Mouse (Mus musculus): Measurements from ENCODE around the gene Engase.

The Engase gene

DNA sequence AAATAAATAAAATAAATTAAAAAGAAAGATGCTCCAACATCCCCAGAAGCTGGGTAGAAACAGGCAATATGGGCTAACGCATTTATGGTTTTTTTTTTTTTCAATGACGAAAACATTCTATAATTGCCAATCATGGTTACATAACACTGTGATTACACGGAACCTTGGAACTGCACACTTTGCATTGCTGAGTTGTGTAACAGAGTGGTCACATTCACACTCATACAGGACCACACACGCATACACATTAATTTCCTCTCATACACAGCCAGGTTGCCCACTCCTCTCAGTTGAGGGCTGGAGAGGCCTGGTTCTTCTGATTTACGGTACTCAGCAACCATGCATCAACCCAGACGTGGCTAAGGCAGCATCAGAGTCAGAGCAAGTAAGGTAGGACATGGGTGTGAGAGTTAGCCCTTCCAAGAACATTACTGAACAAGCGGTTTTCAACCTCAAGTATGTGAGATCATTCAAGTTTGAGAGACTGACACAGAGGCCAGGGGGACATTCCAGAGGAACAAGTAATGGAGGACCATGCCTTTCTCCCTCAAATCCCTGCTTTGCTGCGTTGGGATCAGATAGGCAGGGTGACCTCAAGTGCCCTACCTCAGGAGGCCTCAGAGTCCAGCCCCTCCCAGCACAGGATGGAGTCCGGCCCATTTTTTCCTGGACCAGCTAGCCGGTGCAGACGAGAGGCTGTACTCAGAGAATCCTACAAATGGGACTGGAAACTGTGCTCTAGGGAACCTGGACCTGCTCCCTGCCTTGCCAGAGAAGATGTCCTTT is 22.6 kb upstream of the Engase start:
- no peak for DNase-seq (ENCODE audit: low spot score in 2 of 2)

DNA sequence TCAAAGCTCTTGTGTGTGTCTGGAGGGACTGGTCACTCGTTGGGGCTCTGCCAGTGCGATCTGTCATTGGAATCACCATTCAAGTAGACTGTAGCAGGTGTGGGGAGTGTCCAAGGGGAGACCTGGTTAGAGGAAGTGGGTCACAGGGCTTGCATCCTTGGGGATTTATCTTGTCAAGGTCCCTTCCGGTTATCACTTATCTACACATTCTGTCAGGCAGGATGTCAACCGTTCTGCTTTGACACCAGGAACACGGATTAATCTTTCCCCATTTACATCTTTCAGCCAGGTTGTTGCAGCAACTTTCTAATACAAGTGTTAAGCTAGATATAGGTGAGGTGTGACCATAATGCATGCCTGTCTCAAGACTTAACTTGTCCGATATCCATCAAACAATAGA is 20.8 kb upstream of the Engase start:
- no peak for DNase-seq (ENCODE audit: low spot score in 2 of 2)

DNA sequence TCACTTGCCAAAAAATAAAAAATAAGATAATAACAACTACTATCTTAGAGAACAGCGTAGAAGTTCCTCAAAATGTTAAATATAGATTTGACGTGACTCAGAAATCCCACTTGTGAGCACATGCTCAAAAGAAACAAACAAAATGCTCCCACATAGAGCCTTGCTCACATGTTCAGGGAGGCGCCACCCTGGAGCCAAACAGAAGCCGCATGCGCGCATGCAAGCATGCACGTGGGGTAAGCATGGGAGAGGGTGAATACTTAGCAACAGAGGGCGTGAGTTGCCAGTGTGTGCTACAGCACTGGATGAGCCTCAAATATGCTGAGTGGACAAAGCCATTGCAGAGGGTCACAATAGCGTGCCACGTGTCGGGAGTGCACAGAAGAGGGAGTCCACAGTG is 19.7 kb upstream of the Engase start:
- DNase-seq (ENCODE audit: low spot score in 2 of 2): peak; percentile 49 to 66

DNA sequence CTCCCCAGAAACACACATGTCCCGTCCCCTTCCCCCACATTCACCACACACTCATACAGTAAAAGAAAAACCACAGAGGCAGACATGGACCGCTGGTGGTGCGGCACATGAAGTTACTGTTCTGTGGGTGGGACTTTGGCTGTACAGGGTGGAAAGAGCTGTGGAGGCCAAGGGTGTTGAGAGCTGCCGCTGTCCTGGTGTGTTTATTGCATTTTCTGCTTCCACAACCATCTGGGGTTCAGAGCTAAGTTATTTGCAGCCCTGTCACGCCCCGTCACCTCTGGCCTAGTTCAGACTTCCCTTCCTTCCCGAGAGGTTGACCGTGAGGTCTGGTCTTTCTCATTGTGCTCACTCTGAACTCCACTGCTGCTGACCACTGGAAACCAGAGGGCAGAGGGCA is 17.6 kb upstream of the Engase start:
- DNase-seq (ENCODE audit: low spot score in 2 of 2): no peak

DNA sequence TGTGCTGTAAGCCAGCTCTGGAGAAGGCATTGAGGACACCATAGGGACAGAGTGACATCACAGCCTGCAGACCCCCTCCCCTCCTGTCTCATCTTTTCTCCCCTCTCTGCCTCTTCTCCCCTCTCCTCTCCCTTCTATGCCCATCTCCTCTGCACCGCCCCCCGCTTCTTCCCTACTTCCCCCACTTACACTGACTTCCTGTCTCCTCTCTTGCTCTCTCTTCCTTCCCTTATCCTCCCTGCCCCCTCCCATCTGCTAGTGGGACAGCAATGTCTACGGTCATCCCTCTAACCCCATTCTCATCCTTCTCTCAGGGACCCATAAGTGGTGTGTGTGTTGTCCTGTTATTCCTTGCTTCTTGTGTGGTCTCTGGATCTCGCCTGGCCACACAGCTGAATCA is 17.1 kb upstream of the Engase start:
- DNase-seq (ENCODE audit: low spot score in 2 of 2): no peak

DNA sequence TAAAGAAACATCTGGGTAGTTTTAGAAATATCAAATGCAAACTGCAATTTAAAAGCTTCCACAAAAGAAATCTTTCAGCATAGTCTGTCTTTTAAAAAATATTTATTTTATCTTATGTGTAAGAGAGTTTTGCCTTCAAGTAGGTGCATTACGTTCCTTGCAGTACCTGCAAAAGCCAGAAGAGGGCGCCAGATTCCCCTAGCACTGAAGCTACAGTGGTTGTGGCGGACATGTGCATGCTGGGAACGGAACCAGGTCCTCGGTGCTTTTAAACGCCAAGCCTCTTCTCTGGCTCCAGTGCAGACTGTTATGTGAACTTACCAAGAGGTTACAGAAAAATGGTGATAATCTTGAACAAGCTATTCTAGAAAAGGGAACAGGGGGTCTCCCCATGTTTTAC is 16.3 kb upstream of the Engase start:
- DNase-seq (ENCODE audit: low spot score in 2 of 2): no peak

DNA sequence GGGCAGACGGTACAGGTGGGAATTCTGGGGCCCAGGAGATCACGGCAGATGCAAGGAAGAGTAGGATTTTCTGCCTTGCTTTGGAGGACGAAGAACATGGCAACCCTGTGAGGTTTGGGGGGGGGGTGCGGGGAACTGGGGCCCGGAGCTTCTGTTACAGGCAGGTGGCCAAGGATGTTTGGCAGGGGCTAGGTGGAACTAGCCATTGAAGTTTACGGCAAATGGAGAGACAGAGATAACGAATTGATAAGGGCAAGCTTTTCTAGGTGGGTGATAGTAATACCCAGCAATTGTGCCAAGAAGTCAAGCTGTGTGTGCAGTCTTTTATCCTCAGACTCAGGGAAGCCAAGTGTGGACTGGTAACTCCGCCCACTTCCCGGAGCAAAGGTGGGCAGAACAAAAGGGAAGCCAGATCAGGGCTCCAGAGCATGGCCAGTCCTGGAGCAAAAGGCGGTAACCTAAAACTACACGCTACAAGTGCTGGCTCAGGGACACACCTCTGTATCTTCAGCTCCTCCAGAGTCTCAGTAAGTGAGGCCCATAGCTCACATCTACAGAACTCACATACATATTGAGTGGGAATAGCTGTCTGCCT is 9.1 kb upstream of the Engase start:
- DNase-seq (ENCODE audit: low spot score in 2 of 2): no peak

DNA sequence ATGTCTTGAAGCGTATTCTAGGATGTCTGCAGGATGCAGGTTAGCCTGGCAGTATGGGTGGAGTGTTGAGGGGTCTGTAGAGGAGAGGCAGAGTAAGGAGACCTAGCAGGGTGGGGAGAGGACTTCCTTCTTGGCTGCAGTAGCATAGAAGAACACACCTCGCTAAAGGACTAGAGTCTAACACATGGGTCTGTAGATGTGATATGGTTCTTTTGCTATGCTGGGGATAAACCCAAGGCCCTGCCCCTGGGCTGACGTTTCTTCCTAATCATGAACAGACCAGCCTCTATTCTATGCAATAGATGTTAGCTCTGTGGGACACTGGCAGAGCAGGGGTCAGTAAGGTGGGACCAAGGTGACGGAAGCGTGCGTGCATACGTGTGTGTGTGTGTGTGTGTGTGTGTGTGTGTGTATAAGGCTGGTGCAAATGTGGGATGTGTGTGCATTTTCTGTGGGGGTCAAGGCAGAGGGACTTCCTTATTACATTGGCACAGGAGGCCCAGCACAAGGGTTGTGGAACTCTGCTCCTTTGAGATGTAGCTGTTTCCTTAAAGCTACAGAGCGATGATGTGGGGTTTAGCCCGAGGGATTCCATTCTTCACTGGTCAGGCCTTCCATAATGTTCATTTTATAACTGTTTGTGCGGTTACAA is 7.0 kb upstream of the Engase start:
- DNase-seq (ENCODE audit: low spot score in 2 of 2): no peak

DNA sequence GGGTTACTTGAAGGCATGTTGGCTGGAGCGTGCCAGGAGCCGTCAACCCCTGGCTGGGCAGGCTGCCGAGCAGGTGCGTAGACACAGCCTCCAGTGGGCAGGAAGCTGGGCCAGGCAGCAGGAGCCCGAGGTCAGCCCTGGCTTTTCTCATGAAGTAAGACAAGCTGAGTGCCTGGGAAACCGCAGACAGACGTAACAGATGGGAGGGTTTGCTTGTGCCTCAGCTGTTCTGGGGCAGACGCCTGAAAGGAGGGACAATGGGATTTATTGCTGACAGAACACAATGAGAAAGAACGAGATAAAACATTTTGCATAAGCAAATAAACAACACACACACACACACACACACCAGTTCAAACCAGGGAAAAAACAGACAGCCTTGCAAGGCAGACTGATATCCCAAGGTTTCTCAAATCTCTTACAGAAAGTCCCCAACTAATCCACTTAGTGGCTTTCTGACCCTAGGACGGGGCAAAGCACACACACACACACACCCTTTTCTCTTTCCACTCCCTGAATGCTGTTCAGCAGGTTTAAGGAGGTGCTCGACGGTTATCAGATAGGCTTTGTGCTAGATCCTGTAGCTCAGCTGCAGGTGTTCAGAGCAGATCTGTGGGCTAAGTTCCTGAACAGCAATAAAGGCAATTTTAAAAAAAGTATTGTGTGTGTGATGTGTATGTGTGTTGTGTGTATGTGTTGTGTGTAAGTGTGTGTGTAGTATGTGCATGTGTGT is 6.2 kb upstream of the Engase start:
- DNase-seq (ENCODE audit: low spot score in 2 of 2): no peak

DNA sequence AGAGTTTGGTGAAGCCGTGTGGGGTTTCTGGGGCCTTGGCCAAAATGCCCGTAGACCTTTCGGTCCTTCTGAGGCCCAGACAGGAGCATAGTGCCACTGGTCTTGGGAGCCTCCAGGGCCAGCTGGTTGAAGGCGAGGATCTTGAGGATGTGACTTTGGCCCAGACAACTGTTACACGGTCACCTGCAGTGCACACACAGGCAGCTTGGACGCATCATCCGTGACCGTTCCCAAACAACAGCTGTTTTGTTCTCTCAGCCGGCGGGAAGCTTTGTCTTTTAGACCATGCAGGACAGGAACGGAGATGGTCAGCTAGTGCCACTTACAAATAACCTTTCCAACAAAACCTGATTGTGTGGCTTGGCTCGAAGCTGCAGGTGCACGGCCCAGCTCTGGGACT is 5.0 kb upstream of the Engase start:
- DNase-seq (ENCODE audit: low spot score in 2 of 2): no peak

DNA sequence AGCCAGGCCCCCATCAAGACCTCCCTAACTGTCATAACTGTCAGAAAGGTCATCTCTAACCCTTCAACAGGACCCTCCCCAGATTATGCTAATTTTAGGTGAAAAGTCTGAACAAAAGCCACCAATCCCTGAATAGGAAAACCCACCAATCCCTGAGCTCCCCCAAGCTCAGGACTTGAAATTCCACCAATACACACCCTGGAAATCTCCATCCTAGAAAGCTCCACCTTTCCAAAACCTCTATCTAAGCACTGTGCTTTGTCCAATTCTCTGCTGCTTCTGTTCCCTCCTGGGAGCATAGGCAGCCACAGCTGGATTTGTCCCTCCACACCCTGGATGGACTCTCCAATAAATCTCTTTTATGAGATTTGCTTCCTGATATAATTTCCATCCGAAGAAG is 3.5 kb upstream of the Engase start:
- no peak for DNase-seq (ENCODE audit: low spot score in 2 of 2)

DNA sequence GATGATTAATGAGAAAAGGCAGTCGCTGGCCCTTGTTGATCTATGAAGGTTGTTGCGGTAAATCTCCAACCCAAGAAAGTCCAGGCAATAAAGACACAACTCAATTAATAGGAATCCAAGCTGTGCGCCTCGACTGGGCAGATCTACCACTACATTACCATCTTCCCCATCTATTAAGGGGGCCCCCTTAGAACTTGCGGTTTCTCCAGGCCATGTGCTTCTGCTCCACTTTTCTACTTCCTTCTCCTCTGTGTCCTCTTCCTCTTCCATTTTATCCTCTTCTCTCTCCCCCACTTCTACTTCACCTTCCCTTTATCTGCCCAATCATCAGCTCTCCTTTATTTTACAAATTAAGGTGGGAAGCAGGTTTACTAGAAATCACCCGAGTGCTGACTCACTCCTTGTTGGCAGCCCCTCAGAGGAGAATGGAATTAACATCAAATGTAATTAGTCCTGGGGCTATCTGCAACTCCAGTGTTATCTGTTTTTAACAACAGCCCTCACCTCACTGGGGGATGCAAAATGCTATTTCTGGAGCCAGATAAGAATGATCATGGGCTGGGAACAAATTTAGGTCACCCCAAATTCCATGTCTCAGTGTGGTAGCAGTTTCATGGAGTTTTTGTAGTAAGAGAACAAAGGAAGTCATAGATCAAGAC is 2.7 kb upstream of the Engase start:
- no peak for DNase-seq (ENCODE audit: low spot score in 2 of 2)

DNA sequence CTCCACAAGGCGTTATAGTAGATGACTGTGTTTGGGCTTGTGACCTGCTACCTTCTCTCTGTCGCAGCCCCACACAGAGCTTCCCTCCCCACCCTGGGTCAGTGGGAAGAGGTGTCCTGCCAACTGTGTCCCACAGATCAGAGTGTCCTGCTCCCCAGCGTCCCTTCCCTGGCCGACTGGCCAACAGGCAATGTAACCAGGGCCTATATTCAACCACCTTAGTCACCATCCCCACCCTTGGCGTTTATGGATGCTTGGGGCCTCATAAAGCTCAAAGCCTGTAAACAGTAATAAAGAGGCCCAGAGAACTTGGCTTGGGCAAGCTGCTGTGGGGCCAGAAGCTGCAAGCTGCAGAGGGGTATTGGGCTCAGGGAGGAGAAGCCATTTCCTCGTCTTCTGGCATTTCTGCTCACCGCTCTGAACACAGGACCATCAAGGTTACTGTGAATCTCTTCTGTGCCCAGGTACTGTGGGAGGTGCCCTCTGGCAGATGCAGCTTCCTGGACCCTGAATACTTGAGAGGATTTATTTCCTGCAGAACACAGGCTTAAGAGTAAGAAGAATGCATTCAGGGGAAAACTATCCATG is 1.0 kb upstream of the Engase start:
- no peak for DNase-seq (ENCODE audit: low spot score in 2 of 2)

DNA sequence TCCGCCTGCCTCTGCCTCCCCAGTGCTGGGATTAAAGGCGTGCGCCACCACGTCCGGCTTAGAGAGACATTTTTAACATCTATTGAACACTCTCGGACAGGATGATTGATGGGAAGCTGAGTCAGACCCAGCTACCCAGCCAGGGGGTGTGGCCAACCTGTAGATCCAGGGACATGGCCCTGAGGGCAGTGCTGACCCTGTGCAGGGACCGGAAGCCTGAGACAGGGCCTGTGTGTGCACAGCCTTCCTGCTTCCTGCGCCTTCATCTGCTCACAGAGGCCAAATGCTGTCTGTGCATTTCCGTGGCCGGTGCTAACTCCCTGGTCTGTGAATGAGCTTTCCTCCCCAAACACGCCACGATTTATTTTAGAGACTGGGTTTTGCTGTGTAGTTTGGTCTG is 3.1 kb downstream of the Engase start:
- DNase-seq (ENCODE audit: low spot score in 2 of 2): no peak

DNA sequence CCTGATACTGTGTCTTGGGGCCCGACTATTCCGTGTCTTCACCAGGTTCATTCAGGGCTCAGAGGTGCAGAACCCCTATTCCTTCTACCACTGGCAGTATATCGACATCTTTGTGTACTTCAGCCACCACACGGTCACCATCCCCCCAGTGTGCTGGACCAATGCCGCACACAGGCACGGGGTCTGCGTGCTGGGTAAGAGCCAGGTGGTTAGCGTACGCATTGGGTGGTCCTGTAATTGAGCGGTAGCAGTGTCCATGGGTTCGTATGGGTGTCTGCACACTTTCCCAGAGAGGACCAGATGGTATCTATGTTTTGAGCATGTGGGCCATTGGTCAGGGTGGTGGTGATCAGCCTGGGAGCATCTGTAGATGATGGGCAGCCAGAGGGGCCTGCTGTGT is 4.6 kb downstream of the Engase start:
- no peak for DNase-seq (ENCODE audit: low spot score in 2 of 2)

DNA sequence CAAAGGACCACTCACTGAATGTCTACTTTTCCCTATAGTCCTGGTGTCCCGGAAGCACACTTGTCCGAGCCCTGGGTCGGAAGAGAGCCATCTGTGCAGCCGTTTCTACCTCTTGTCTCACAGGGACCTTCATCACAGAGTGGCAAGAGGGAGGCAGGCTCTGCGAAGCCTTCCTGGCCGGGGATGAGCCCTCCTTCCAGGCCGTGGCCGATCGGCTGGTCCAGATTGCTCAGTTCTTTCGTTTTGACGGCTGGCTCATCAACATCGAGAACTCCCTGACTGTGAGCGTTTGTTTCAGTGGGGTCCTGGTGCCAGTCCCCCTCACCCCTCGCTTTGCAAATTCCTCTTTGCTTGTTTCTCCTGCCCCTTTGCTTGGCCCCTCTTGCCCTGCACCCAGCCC is 5.1 kb downstream of the Engase start:
- no peak for DNase-seq (ENCODE audit: low spot score in 2 of 2)

DNA sequence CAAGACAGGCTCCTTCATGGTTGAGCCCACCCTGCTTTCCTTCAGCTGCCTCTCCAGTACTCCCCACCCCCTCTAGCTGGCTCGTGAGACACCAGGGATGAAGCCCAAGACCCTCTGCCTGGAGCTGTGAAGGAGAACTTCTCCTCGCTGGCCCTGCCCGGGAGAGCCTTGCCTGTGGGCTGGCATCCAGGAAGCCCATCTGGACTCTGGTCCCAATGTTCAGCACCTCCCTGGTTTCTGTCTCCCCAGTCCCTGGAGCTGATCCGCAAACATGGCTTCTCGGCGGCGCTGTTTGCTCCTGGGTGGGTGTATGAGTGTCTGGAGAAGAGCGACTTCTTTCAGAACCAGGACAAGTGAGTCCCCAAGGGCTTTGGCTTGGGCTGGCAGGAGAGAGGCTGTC is 7.5 kb downstream of the Engase start:
- DNase-seq (ENCODE audit: low spot score in 2 of 2): no peak

DNA sequence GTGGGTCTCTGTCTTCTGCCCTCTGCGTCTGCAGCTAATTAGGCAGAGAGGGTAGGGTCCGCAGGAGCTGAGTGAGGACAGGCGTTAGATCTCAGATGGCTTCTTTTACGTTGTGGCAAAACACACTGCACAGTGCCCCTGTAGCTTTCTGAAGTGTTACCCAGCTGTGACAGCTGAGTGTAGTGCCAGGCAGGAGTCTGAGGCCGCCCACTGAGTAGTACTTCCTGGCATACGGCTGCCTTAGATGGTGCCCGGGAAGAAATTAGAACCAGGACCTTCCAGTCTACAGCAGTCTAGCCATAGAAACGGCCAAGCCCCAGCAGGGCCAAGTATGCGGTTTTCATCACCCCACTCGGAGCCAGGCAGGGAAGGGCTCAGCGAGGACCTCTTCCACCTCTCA is 8.7 kb downstream of the Engase start:
- DNase-seq (ENCODE audit: low spot score in 2 of 2): no peak

DNA sequence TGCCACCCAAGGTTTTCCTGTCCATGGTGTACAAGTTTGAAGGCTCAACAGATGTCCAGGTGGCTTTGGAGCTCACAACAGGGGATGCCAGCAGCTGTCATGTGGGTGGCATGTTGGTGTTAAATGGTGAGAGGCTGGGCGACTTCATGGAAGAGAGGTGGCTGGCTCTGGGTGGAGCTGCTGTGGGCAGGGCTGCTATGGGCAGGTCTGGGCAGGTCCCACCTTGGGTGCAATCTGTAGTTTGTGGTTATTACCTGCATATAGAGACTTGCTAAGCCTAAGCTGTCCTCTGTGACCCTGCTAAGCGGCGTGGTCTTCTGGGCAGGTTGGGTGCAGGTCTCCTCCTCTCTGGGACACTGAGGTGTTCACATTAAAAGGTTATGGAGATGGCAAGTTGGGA is 9.2 kb downstream of the Engase start:
- DNase-seq (ENCODE audit: low spot score in 2 of 2): no peak

DNA sequence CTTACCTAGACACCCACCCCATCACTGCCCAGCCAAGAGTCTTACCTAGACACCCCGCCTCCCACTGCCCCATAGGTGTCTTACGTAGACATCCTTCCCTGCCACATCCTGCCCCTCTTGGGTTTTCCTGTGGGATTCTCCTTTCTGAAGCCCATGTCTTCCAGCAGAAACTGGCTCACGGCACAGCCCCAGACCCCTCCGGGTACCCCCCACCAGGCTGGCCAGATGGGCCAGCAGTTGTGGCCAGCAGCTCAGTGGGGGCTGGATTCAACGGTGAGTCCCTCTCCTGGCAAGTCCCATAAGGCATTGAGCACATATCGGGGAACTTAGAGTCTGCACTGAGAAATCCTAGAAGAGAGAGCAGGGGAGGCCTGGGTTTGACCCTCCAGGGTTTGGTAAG is 9.7 kb downstream of the Engase start:
- DNase-seq (ENCODE audit: low spot score in 2 of 2): no peak

DNA sequence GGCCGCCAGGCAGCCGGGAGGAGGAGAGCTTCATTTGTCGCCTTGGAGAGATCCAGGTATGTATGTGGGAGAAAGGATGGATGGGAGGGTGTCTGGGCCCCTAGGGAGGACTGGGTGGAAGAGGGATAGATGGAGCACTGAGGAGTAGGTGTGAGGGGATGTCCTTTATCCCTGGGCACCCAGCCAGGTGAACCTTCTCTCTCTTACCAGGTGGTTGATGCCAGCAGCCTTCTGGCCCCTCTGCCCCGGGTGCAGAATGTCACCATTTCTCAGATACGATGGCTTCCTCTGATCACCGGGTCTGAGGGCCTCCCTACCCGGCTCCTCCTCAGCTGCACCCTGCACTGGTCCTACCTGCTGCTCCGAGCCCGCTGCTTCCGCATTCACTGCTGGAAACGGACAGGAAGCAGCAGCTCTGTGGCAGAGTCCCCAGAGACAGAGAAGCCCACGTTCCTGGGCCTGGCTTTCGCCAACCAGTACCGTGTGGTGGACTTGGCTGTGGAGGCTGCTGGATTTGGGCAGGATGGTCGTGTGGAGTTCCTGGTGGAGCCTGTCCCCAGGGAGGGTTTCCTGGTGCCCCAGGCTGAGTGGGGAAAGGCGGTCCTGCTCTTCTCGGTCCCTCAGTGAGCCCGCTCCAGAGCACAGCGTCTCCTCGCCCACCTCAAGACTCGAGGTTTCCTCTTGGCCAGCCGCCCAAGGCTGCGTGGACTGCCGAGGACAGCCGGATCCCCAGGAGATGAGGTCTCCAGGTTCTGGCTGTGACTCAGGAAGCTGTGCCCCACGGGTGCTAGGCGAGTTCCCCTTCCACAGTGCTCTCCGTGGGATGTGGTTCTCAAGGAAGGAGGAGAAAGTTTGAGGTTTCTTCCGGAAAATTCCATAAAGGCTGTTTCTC is 10.5 kb downstream of the Engase start:
- no peak for DNase-seq (ENCODE audit: low spot score in 2 of 2)
